Mouse (Mus musculus): ENCODE measurements around the gene Eva1a. TPM values are rescaled to one million over a fixed set of nuclear protein-coding genes. Genes with fewer than 3 reads are reported as not detected.

Gene Eva1a
- 3.6 and 4.6 TPM in 2 replicates for polyA plus RNA-seq (2011; ENCODE audit: insufficient read length, low read depth, missing spikeins)

GRCm38 (mm10) chr6:82040834-82041487, at the start of gene Eva1a:
Eva1a (plus strand) TSS chr6:82041043.
- peak within 1 kb of the TSS; percentile 71 for H3K4me3 ChIP-seq (ENCODE audit: insufficient read depth, low read length)
- peak within 1 kb of the TSS; percentile 36 for H3K27ac ChIP-seq (ENCODE audit: insufficient read depth, low read length)
- TF ChIP-seq CTCF (IDR thresholded peaks at IDR 0.05; ENCODE audit: borderline replicate concordance, insufficient read depth, low read length) (no peak), POLR2A (IDR thresholded peaks at IDR 0.05; ENCODE audit: low read depth, low read length) (no peak)
- peaks cover 9% of the 10 kb centered on the region for H3K4me1 ChIP-seq (ENCODE audit: control insufficient read depth, insufficient read depth, low read length)

- Histone ChIP-seq H3K4me3 (ENCODE audit: insufficient read depth, low read length) (no peak overlapping the region), H3K27ac (ENCODE audit: insufficient read depth, low read length) (no peak overlapping the region)
- no peak for TF ChIP-seq POLR2A (IDR thresholded peaks at IDR 0.05; ENCODE audit: low read depth, low read length)
- TF ChIP-seq CTCF (IDR thresholded peaks at IDR 0.05; ENCODE audit: borderline replicate concordance, insufficient read depth, low read length): no peak
Observed at GRCm38 (mm10) chr6:82012392-82012791, 28.5 kb upstream of the Eva1a start.

GRCm38 (mm10) chr6:82021074-82021473, 19.8 kb upstream of the Eva1a start:
- H3K4me3 ChIP-seq (ENCODE audit: insufficient read depth, low read length): no peak overlapping the region
- H3K27ac ChIP-seq (ENCODE audit: insufficient read depth, low read length): no peak overlapping the region
- no peak for TF ChIP-seq POLR2A (IDR thresholded peaks at IDR 0.05; ENCODE audit: low read depth, low read length)
- TF ChIP-seq CTCF (IDR thresholded peaks at IDR 0.05; ENCODE audit: borderline replicate concordance, insufficient read depth, low read length): no peak
- no peaks in the 10 kb centered on the region for H3K4me1 ChIP-seq (ENCODE audit: control insufficient read depth, insufficient read depth, low read length)

More at GRCm38 (mm10) chr6:82012392-82012791, 28.5 kb upstream of the Eva1a start:
- H3K4me1 ChIP-seq (ENCODE audit: control insufficient read depth, insufficient read depth, low read length): no peaks in the 10 kb centered on the region

- H3K4me3 ChIP-seq (ENCODE audit: insufficient read depth, low read length): no peak overlapping the region
- TF ChIP-seq POLR2A (IDR thresholded peaks at IDR 0.05; ENCODE audit: low read depth, low read length) (no peak), CTCF (IDR thresholded peaks at IDR 0.05; ENCODE audit: borderline replicate concordance, insufficient read depth, low read length) (no peak)
- no peak overlapping the region for H3K27ac ChIP-seq (ENCODE audit: insufficient read depth, low read length)
- no peaks in the 10 kb centered on the region for H3K4me1 ChIP-seq (ENCODE audit: control insufficient read depth, insufficient read depth, low read length)
Observed at GRCm38 (mm10) chr6:82021494-82021893, 19.3 kb upstream of the Eva1a start.

GRCm38 (mm10) chr6:82029611-82030510, 11.0 kb upstream of the Eva1a start:
- Histone ChIP-seq H3K4me3 (ENCODE audit: insufficient read depth, low read length) (no peak overlapping the region), H3K27ac (ENCODE audit: insufficient read depth, low read length) (peak overlapping the region; percentile 42; the same call in 1 of the 2 replicates), H3K4me1 (ENCODE audit: control insufficient read depth, insufficient read depth, low read length) (peaks cover 9% of the 10 kb centered on the region; the same call in 1 of the 2 replicates)
- no peak for TF ChIP-seq POLR2A (IDR thresholded peaks at IDR 0.05; ENCODE audit: low read depth, low read length)
- no peak for TF ChIP-seq CTCF (IDR thresholded peaks at IDR 0.05; ENCODE audit: borderline replicate concordance, insufficient read depth, low read length)

- H3K4me1 ChIP-seq (ENCODE audit: control insufficient read depth, insufficient read depth, low read length): peaks cover 10% of the 10 kb centered on the region; the same call in 1 of the 2 replicates
- no peak for TF ChIP-seq CTCF (IDR thresholded peaks at IDR 0.05; ENCODE audit: borderline replicate concordance, insufficient read depth, low read length)
- TF ChIP-seq POLR2A (IDR thresholded peaks at IDR 0.05; ENCODE audit: low read depth, low read length): no peak
- no peak overlapping the region for H3K27ac ChIP-seq (ENCODE audit: insufficient read depth, low read length)
- H3K4me3 ChIP-seq (ENCODE audit: insufficient read depth, low read length): no peak overlapping the region
Observed at GRCm38 (mm10) chr6:82030511-82030884, 10.3 kb upstream of the Eva1a start.

- no peak overlapping the region for H3K4me3 ChIP-seq (ENCODE audit: insufficient read depth, low read length)
- H3K4me1 ChIP-seq (ENCODE audit: control insufficient read depth, insufficient read depth, low read length): peaks cover 11% of the 10 kb centered on the region
- H3K27ac ChIP-seq (ENCODE audit: insufficient read depth, low read length): 0 out of 2 replicates have a peak overlapping the region, but pooled peaks have one; percentile 21
- no peak for TF ChIP-seq POLR2A (IDR thresholded peaks at IDR 0.05; ENCODE audit: low read depth, low read length)
- no peak for TF ChIP-seq CTCF (IDR thresholded peaks at IDR 0.05; ENCODE audit: borderline replicate concordance, insufficient read depth, low read length)
Observed at GRCm38 (mm10) chr6:82037211-82037610, 3.6 kb upstream of the Eva1a start.

- H3K27ac ChIP-seq (ENCODE audit: insufficient read depth, low read length): no peak overlapping the region
- no peak overlapping the region for H3K4me3 ChIP-seq (ENCODE audit: insufficient read depth, low read length)
- TF ChIP-seq POLR2A (IDR thresholded peaks at IDR 0.05; ENCODE audit: low read depth, low read length) (no peak), CTCF (IDR thresholded peaks at IDR 0.05; ENCODE audit: borderline replicate concordance, insufficient read depth, low read length) (no peak)
- H3K4me1 ChIP-seq (ENCODE audit: control insufficient read depth, insufficient read depth, low read length): peaks cover 11% of the 10 kb centered on the region
Observed at GRCm38 (mm10) chr6:82039193-82039592, 1.6 kb upstream of the Eva1a start.

GRCm38 (mm10) chr6:82039968-82040367, 875 bp upstream of the Eva1a start:
- Histone ChIP-seq H3K27ac (ENCODE audit: insufficient read depth, low read length) (no peak overlapping the region), H3K4me3 (ENCODE audit: insufficient read depth, low read length) (no peak overlapping the region), H3K4me1 (ENCODE audit: control insufficient read depth, insufficient read depth, low read length) (peaks cover 11% of the 10 kb centered on the region)
- TF ChIP-seq POLR2A (IDR thresholded peaks at IDR 0.05; ENCODE audit: low read depth, low read length) (no peak), CTCF (IDR thresholded peaks at IDR 0.05; ENCODE audit: borderline replicate concordance, insufficient read depth, low read length) (no peak)

Measured in embryonic fibroblast, embryonic 13.5 days (primary cell).